Mouse (Mus musculus) stomach, postnatal 0 days (tissue): ENCODE measurements around the gene 4933405L10Rik.
A peak's percentile ranks its signal among the peaks of the same experiment; 100 is the strongest.

Experiments used
- CTCF ChIP-seq: IDR thresholded peaks from 2 replicates; pipeline ENCODE4 v1.5.1; 2016; ENCODE audit warnings: antibody characterized with exemption, low read depth, mild to moderate bottlenecking, moderate library complexity
- EP300 ChIP-seq: optimal IDR thresholded peaks from 2 replicates; pipeline ENCODE3; 2016; ENCODE audit warnings: antibody characterized with exemption

DNA sequence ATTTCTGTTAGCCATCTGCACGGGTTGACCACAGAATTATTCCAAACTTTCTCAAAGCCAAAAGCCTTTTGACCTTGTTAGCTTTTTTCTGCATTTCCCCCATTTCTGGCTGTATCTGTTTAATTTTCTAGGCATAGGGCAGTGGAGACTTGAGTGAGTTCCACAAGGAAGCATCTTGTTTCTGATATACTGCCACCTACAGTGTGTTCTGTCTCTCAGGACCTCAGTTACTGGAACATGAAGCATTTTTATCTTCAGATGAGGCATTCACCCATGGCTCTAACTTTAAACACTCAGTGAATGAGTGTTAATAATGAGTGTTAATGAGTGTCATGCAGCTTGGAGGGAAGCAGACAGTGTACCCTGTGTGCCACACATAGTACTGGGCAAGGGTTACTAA is 29.6 kb upstream of the 4933405L10Rik start:
- TF ChIP-seq EP300 = no peak
- peak; percentile 56 for TF ChIP-seq CTCF
